Mouse (Mus musculus): ENCODE data around the gene Pgs1. TPM values are rescaled to one million over a fixed set of nuclear protein-coding genes. Genes with fewer than 3 reads are reported as not detected.

Gene Pgs1
- total and polyA plus RNA-seq, 2 experiments from 2014 or later: 57.2 to 85.0 TPM

- no peak for ATAC-seq
- WGBS: 82% methylated on average over 11 of the region's 11 CpGs
These were observed 39.7 kb upstream of the Pgs1 start for GRCm38 (mm10) chr11:117946195-117946979.

GRCm38 (mm10) chr11:117946996-117947419 lies 39.1 kb upstream of the Pgs1 start:
- TF ChIP-seq CTCF (IDR thresholded peaks at IDR 0.05; ENCODE audit: low read depth): no peak
- ATAC-seq (no peak), DNase-seq (ENCODE audit: low spot score) (no peak)
- Histone ChIP-seq H3K4me1 (ENCODE audit: insufficient read depth, low read length) (peaks cover 7% of the 10 kb centered on the region; the same call in 1 of the 2 replicates), H3K9ac (replicated peaks; ENCODE audit: low read length) (no peak overlapping the region), H3K4me3 (ENCODE audit: low read length) (no peak overlapping the region), H3K27me3 (ENCODE audit: insufficient read depth, low read length) (0 out of 2 replicates have a peak, but pooled peaks cover 4% of the 10 kb centered on the region), H3K27ac (no peak overlapping the region), H3K4me2 (ENCODE audit: low read depth, low read length) (no peak overlapping the region), H3K9me3 (ENCODE audit: low read length) (no peaks in the 10 kb centered on the region), H3K36me3 (ENCODE audit: insufficient read depth, low read length) (no peaks in the 10 kb centered on the region)
- WGBS: 83% methylated on average over 10 of the region's 10 CpGs

More at GRCm38 (mm10) chr11:117946195-117946979, 39.7 kb upstream of the Pgs1 start:
- Histone ChIP-seq H3K27me3 (ENCODE audit: insufficient read depth, low read length) (0 out of 2 replicates have a peak, but pooled peaks cover 2% of the 10 kb centered on the region), H3K9me3 (ENCODE audit: low read length) (no peaks in the 10 kb centered on the region), H3K27ac (no peak overlapping the region), H3K4me2 (ENCODE audit: low read depth, low read length) (no peak overlapping the region), H3K36me3 (ENCODE audit: insufficient read depth, low read length) (no peaks in the 10 kb centered on the region), H3K4me3 (ENCODE audit: low read length) (no peak overlapping the region), H3K9ac (replicated peaks; ENCODE audit: low read length) (no peak overlapping the region), H3K4me1 (ENCODE audit: insufficient read depth, low read length) (peaks cover 7% of the 10 kb centered on the region; the same call in 1 of the 2 replicates)
- DNase-seq (ENCODE audit: low spot score): no peak
- no peak for TF ChIP-seq CTCF (IDR thresholded peaks at IDR 0.05; ENCODE audit: low read depth)

- 2% methylated on average over 47 of the region's 49 CpGs for WGBS
- ATAC-seq (peak; percentile 81), DNase-seq (ENCODE audit: low spot score) (peak; percentile 78)
- H3K36me3 ChIP-seq (ENCODE audit: insufficient read depth, low read length): no peaks in the 10 kb centered on the region
- no peaks in the 10 kb centered on the region for H3K9me3 ChIP-seq (ENCODE audit: low read length)
- H3K4me3 ChIP-seq (ENCODE audit: low read length): peak overlapping the region; percentile 15; the same call in 1 of the 2 replicates
- no peak overlapping the region for H3K27ac ChIP-seq
- H3K27me3 ChIP-seq (ENCODE audit: insufficient read depth, low read length): 0 out of 2 replicates have a peak, but pooled peaks cover 4% of the 10 kb centered on the region
- TF ChIP-seq CTCF (IDR thresholded peaks at IDR 0.05; ENCODE audit: low read depth): 0 out of 2 replicates have a peak, but pooled peaks have one; percentile 11
- H3K4me2 ChIP-seq (ENCODE audit: low read depth, low read length): peak overlapping the region; percentile 47
- peaks cover 13% of the 10 kb centered on the region; the same call in 1 of the 2 replicates for H3K4me1 ChIP-seq (ENCODE audit: insufficient read depth, low read length)
- H3K9ac ChIP-seq (replicated peaks; ENCODE audit: low read length): peak overlapping the region; percentile 31
These were observed 36.5 kb upstream of the Pgs1 start for GRCm38 (mm10) chr11:117949392-117950091.

GRCm38 (mm10) chr11:117951391-117951790 lies 34.7 kb upstream of the Pgs1 start:
- no peak for ATAC-seq
- H3K27ac ChIP-seq: no peak overlapping the region
- DNase-seq (ENCODE audit: low spot score): no peak
- H3K27me3 ChIP-seq (ENCODE audit: insufficient read depth, low read length): 0 out of 2 replicates have a peak, but pooled peaks cover 4% of the 10 kb centered on the region
- H3K4me1 ChIP-seq (ENCODE audit: insufficient read depth, low read length): peaks cover 14% of the 10 kb centered on the region
- no peak overlapping the region for H3K4me3 ChIP-seq (ENCODE audit: low read length)
- no peak overlapping the region for H3K9ac ChIP-seq (replicated peaks; ENCODE audit: low read length)
- 74% methylated on average over 6 of the region's 6 CpGs for WGBS
- H3K4me2 ChIP-seq (ENCODE audit: low read depth, low read length): no peak overlapping the region
- no peak for TF ChIP-seq CTCF (IDR thresholded peaks at IDR 0.05; ENCODE audit: low read depth)
- H3K9me3 ChIP-seq (ENCODE audit: low read length): no peaks in the 10 kb centered on the region
- H3K36me3 ChIP-seq (ENCODE audit: insufficient read depth, low read length): no peaks in the 10 kb centered on the region

GRCm38 (mm10) chr11:117952174-117952933 lies 33.7 kb upstream of the Pgs1 start:
- no peak overlapping the region for H3K4me2 ChIP-seq (ENCODE audit: low read depth, low read length)
- H3K4me1 ChIP-seq (ENCODE audit: insufficient read depth, low read length): peaks cover 14% of the 10 kb centered on the region
- DNase-seq (ENCODE audit: low spot score) (no peak), ATAC-seq (no peak)
- H3K27me3 ChIP-seq (ENCODE audit: insufficient read depth, low read length): 0 out of 2 replicates have a peak, but pooled peaks cover 4% of the 10 kb centered on the region
- H3K4me3 ChIP-seq (ENCODE audit: low read length): no peak overlapping the region
- no peaks in the 10 kb centered on the region for H3K9me3 ChIP-seq (ENCODE audit: low read length)
- H3K9ac ChIP-seq (replicated peaks; ENCODE audit: low read length): no peak overlapping the region
- H3K27ac ChIP-seq: no peak overlapping the region
- no peaks in the 10 kb centered on the region for H3K36me3 ChIP-seq (ENCODE audit: insufficient read depth, low read length)
- TF ChIP-seq CTCF (IDR thresholded peaks at IDR 0.05; ENCODE audit: low read depth): no peak
- WGBS: 76% methylated on average over 9 of the region's 9 CpGs

- 53% methylated on average over 2 of the region's 2 CpGs for WGBS
- H3K27ac ChIP-seq: no peak overlapping the region
- ATAC-seq: peak; percentile 79
These were observed 32.0 kb upstream of the Pgs1 start for GRCm38 (mm10) chr11:117954094-117954493.

More at GRCm38 (mm10) chr11:117954094-117954493, 32.0 kb upstream of the Pgs1 start:
- Histone ChIP-seq H3K4me3 (ENCODE audit: low read length) (no peak overlapping the region), H3K9ac (replicated peaks; ENCODE audit: low read length) (no peak overlapping the region), H3K36me3 (ENCODE audit: insufficient read depth, low read length) (no peaks in the 10 kb centered on the region), H3K27me3 (ENCODE audit: insufficient read depth, low read length) (0 out of 2 replicates have a peak, but pooled peaks cover 4% of the 10 kb centered on the region), H3K4me1 (ENCODE audit: insufficient read depth, low read length) (peaks cover 14% of the 10 kb centered on the region), H3K4me2 (ENCODE audit: low read depth, low read length) (no peak overlapping the region), H3K9me3 (ENCODE audit: low read length) (no peaks in the 10 kb centered on the region)
- DNase-seq (ENCODE audit: low spot score): peak; percentile 71
- TF ChIP-seq CTCF (IDR thresholded peaks at IDR 0.05; ENCODE audit: low read depth): peak; percentile 44

Data from hindbrain, postnatal 0 days (tissue).